Mouse (Mus musculus): ENCODE measurements at regions not wholly inside any gene's neighbourhood (a gene's known extent, or its start where the extent isn't known, plus 50 kb on each side); places are given as distances from the start of the nearest gene placed in this dataset.

DNA sequence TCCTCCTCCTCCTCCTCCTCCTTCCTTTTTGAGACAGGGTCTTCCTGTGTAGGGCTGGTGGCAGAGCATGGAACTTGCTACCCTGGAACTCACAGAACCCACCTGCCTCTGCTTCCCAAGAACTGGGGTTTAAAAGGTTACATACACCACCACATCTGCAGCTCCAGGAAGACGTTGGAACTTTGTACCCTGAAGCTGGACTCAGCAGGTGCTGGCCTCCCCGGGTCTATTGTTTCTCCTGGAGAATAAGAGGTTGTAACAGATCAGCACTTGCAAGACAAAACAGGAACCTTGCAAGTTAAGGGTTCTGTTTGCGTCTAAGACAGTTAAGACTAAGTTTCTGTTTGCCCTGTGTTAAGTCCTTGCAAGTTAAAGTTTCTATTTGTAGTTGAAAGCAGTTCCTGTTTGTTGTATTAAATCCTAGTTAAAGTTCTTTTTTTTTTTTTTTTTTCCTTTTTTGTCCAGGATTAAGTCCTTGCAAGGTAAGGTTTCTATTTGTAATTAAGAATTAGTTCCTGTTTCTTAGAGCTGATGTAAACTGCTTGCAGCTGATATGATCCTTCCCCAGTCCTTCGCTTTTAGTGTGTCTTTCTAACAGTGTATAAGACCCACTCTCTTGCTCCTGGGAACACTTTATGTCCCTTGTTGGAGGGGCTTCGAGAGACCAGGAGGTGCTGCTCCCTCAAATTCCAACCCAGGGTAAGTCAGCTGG lies 55.0 kb upstream of the Sgk1 start:
- Histone ChIP-seq H3K4me2 (replicated peaks; ENCODE audit: low read depth, low read length) (no peak overlapping the region), H3K36me3 (ENCODE audit: control insufficient read depth, insufficient read depth, low read length) (no peaks in the 10 kb centered on the region), H3K9ac (ENCODE audit: low read depth, low read length) (no peak overlapping the region), H3K27ac (ENCODE audit: low read depth, low read length) (no peak overlapping the region), H3K9me3 (ENCODE audit: control insufficient read depth, low read length) (no peaks in the 10 kb centered on the region), H3K4me3 (ENCODE audit: low read length) (no peak overlapping the region), H3K4me1 (ENCODE audit: control insufficient read depth, insufficient read depth, low read length) (peaks cover 7% of the 10 kb centered on the region; the same call in 1 of the 2 replicates), H3K27me3 (ENCODE audit: control insufficient read depth, insufficient read depth, low read length) (no peaks in the 10 kb centered on the region)
- 59% methylated on average over 5 of the region's 5 CpGs for whole genome bisulfite sequencing
- ATAC-seq (ENCODE audit: low FRiP score, low TSS enrichment): no peak

DNA sequence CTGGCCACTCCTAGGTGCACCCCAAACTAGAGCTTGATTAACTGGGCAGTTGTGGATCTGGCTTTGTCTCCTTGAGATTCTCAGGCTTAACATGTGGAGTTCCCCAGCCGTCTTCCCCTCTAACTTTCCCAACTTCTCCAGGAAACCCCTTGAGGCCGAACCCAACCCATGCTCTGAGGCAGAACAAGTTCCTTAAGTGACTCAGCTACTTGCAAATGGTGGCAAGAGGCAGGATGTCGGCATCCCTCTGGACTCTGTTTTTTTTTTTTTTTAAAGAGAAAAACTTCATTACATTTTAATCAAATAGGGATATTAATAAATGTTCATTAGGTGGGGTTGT lies 54.5 kb upstream of the Sgk1 start:
- Histone ChIP-seq H3K27ac (ENCODE audit: low read depth, low read length) (no peak overlapping the region), H3K36me3 (ENCODE audit: control insufficient read depth, insufficient read depth, low read length) (no peaks in the 10 kb centered on the region), H3K9me3 (ENCODE audit: control insufficient read depth, low read length) (no peaks in the 10 kb centered on the region), H3K27me3 (ENCODE audit: control insufficient read depth, insufficient read depth, low read length) (no peaks in the 10 kb centered on the region), H3K4me3 (ENCODE audit: low read length) (no peak overlapping the region), H3K4me1 (ENCODE audit: control insufficient read depth, insufficient read depth, low read length) (peaks cover 7% of the 10 kb centered on the region; the same call in 1 of the 2 replicates), H3K9ac (ENCODE audit: low read depth, low read length) (no peak overlapping the region), H3K4me2 (replicated peaks; ENCODE audit: low read depth, low read length) (no peak overlapping the region)
- 79% methylated on average over 3 of the region's 3 CpGs for WGBS
- no peak for ATAC-seq (ENCODE audit: low FRiP score, low TSS enrichment)

DNA sequence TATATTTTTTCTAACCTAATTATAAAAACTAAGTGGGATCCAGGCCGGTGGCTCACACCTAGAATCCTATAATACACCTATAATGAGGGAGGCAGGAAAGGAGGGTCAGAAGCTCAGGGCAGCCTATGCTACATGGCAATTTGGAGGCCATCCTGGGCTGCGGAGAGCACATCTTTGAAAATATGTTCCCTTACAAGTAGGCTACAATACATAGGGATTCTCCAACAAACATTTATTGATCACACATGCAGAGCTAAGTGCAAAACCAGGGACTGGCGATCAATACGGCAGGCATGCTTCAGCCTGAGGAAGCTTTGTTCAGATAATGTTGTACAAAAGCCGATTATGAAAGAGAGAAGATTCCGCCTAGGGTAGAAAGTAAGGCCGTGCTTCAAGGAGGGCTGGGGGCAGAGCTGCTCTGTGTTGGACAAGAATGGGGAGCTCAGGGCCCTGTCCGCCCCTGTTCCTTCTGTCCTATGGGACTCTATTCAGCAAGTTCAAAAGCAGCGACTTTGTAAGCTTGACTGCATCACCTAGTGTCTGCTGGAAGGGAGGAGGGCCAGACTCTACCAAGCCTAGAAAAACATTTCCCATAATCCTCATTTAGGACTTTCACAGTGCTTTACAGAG lies 53.4 kb upstream of the Sgk1 start:
- Histone ChIP-seq H3K4me2 (replicated peaks; ENCODE audit: low read depth, low read length) (no peak overlapping the region), H3K4me3 (ENCODE audit: low read length) (no peak overlapping the region), H3K36me3 (ENCODE audit: control insufficient read depth, insufficient read depth, low read length) (no peaks in the 10 kb centered on the region), H3K27me3 (ENCODE audit: control insufficient read depth, insufficient read depth, low read length) (no peaks in the 10 kb centered on the region), H3K27ac (ENCODE audit: low read depth, low read length) (0 out of 2 replicates have a peak overlapping the region, but pooled peaks have one; percentile 2), H3K4me1 (ENCODE audit: control insufficient read depth, insufficient read depth, low read length) (peaks cover 7% of the 10 kb centered on the region; the same call in 1 of the 2 replicates), H3K9me3 (ENCODE audit: control insufficient read depth, low read length) (no peaks in the 10 kb centered on the region), H3K9ac (ENCODE audit: low read depth, low read length) (no peak overlapping the region)
- no peak for ATAC-seq (ENCODE audit: low FRiP score, low TSS enrichment)
- 72% methylated on average over 9 of the region's 9 CpGs for WGBS

DNA sequence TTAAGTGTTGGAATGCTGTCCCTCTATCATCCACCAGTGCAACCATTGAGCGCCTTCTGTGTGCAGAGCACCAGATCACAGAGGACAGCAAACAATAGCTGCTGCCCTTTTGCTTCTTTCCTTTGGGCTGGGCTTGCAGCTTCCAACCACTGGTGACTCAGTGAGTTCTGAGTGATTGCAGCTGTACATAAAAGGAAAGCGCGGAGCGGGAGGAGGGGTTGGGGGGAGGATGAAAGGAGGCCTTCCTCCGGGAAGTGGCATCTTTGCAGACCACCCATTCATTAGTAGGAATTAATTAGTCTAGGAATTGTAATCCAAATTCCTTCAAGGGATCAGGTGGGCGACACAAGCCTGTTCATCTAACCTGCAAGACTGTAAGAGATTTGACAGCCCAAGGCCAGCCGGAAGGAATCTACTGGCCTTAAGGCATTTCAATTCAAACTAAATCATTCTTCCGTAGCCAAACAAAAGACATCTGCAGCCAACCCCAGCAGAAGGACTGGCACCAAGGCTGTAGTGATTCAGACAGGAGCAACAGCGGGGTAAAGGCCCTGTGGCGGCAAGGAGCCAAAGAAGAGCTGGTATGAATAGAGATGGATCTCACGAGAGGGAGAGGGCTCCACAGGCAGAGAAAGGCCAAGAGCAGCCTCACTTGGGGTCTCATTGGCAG lies 52.8 kb upstream of the Sgk1 start:
- H3K9ac ChIP-seq (ENCODE audit: low read depth, low read length): no peak overlapping the region
- peak; percentile 67; the same call in 1 of the 2 replicates for ATAC-seq (ENCODE audit: low FRiP score, low TSS enrichment)
- no peak overlapping the region for H3K4me3 ChIP-seq (ENCODE audit: low read length)
- H3K9me3 ChIP-seq (ENCODE audit: control insufficient read depth, low read length): no peaks in the 10 kb centered on the region
- peaks cover 7% of the 10 kb centered on the region; the same call in 1 of the 2 replicates for H3K4me1 ChIP-seq (ENCODE audit: control insufficient read depth, insufficient read depth, low read length)
- H3K4me2 ChIP-seq (replicated peaks; ENCODE audit: low read depth, low read length): no peak overlapping the region
- H3K36me3 ChIP-seq (ENCODE audit: control insufficient read depth, insufficient read depth, low read length): no peaks in the 10 kb centered on the region
- 35% methylated on average over 11 of the region's 11 CpGs for WGBS
- no peaks in the 10 kb centered on the region for H3K27me3 ChIP-seq (ENCODE audit: control insufficient read depth, insufficient read depth, low read length)
- 0 out of 2 replicates have a peak overlapping the region, but pooled peaks have one; percentile 7 for H3K27ac ChIP-seq (ENCODE audit: low read depth, low read length)

DNA sequence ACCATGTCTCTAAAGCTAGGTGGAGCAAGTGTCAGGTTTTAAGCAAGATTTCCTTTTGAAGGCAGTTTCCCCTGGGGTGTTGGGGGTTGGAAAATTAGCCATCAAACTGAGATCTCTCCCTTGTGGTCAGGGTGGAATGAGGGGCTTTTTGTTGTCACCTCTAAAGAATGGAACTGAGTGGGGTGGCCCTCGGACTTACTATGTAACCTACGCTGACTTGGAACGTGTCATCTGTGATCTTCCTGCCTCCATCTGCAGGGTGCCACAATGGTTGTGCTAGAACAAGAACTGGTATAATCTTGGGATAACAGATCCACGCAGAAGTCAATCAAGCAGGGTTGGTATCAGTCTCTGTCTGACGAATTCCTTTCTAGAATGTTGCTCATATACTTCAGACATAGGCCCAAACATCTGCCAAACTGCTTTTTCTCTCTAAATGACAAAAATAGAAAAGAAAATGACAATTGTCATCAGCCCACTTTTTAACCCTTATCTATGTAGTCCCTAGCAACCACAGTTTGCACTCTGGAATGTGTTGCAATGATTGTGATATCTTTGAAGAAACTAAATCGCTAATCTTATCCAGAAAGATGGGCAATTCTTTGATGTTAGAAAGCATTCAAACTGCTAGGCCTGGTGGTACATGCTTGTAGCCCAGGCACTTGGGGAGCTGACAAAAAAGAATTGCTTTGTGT lies 50.8 kb upstream of the Sgk1 start:
- Histone ChIP-seq H3K4me3 (ENCODE audit: low read length) (no peak overlapping the region), H3K4me2 (replicated peaks; ENCODE audit: low read depth, low read length) (no peak overlapping the region), H3K36me3 (ENCODE audit: control insufficient read depth, insufficient read depth, low read length) (no peaks in the 10 kb centered on the region), H3K9ac (ENCODE audit: low read depth, low read length) (no peak overlapping the region), H3K9me3 (ENCODE audit: control insufficient read depth, low read length) (no peaks in the 10 kb centered on the region), H3K4me1 (ENCODE audit: control insufficient read depth, insufficient read depth, low read length) (no peaks in the 10 kb centered on the region), H3K27me3 (ENCODE audit: control insufficient read depth, insufficient read depth, low read length) (no peaks in the 10 kb centered on the region), H3K27ac (ENCODE audit: low read depth, low read length) (no peak overlapping the region)
- WGBS: 90% methylated on average over 6 of the region's 6 CpGs
- ATAC-seq (ENCODE audit: low FRiP score, low TSS enrichment): no peak
